Mouse (Mus musculus) spleen, postnatal 36 days (tissue): ENCODE data around the gene 3110040M04Rik.
"Not testable (repeated sequence)": the region's sequence is repeated elsewhere in the genome, so short reads cannot be mapped to it uniquely, and the experiment has no call there.

ENCODE experiments used
- DNase-seq, 2 experiments: peaks; one replicate each; pipeline ENCODE4 v3.0.0; 2022; ENCODE audit warnings: low spot score in 2 of 2, mixed read lengths in 1 of 2

3110040M04Rik gene

GRCm38 (mm10) chr1:151203818-151204217 is at the start of gene 3110040M04Rik:
TSS of gene 3110040M04Rik (plus strand) at chr1:151204121.
- not testable (repeated sequence) for DNase-seq

GRCm38 (mm10) chr1:151154131-151154530 is 49.8 kb upstream of the 3110040M04Rik start:
- not testable (repeated sequence) for DNase-seq

- DNase-seq, result no peak
Observed at GRCm38 (mm10) chr1:151156129-151156528, 47.8 kb upstream of the 3110040M04Rik start.

- no peak for DNase-seq
Observed at GRCm38 (mm10) chr1:151156777-151157632, 46.9 kb upstream of the 3110040M04Rik start.

- no peak for DNase-seq
Observed at GRCm38 (mm10) chr1:151157963-151158856, 45.7 kb upstream of the 3110040M04Rik start.

- no peak for DNase-seq
Observed at GRCm38 (mm10) chr1:151158857-151159510, 44.9 kb upstream of the 3110040M04Rik start.

- no peak for DNase-seq
Observed at GRCm38 (mm10) chr1:151166031-151166430, 37.9 kb upstream of the 3110040M04Rik start.

GRCm38 (mm10) chr1:151167297-151168047 is 36.4 kb upstream of the 3110040M04Rik start:
- no peak for DNase-seq

GRCm38 (mm10) chr1:151168637-151169036 is 35.3 kb upstream of the 3110040M04Rik start:
- DNase-seq, result no peak

GRCm38 (mm10) chr1:151171572-151172461 is 32.1 kb upstream of the 3110040M04Rik start:
- no peak for DNase-seq

GRCm38 (mm10) chr1:151177030-151177936 is 26.6 kb upstream of the 3110040M04Rik start:
- peak; percentile 44 to 56 for DNase-seq

- no peak for DNase-seq
Observed at GRCm38 (mm10) chr1:151177937-151178271, 26.0 kb upstream of the 3110040M04Rik start.

- no peak for DNase-seq
Observed at GRCm38 (mm10) chr1:151178505-151179083, 25.3 kb upstream of the 3110040M04Rik start.

- no peak for DNase-seq
Observed at GRCm38 (mm10) chr1:151180167-151180566, 23.8 kb upstream of the 3110040M04Rik start.

GRCm38 (mm10) chr1:151182266-151182665 is 21.7 kb upstream of the 3110040M04Rik start, which contains the start of gene Gm47985:
TSS of gene Gm47985 (plus strand) at chr1:151182537.
- not testable (repeated sequence) for DNase-seq

- DNase-seq, result not testable (repeated sequence)
Observed at GRCm38 (mm10) chr1:151186186-151186585, 17.7 kb upstream of the 3110040M04Rik start.

- DNase-seq, result not testable (repeated sequence)
Observed at GRCm38 (mm10) chr1:151186879-151187424, 17.0 kb upstream of the 3110040M04Rik start.

GRCm38 (mm10) chr1:151188469-151188868 is 15.5 kb upstream of the 3110040M04Rik start:
- DNase-seq, result no peak
